Mouse (Mus musculus): ENCODE data around the gene Nfib. TPM values are rescaled to one million over a fixed set of nuclear protein-coding genes. Genes with fewer than 3 reads are reported as not detected.

Gene Nfib
- polyA plus RNA-seq, 1 experiment = 44.5 TPM

DNA sequence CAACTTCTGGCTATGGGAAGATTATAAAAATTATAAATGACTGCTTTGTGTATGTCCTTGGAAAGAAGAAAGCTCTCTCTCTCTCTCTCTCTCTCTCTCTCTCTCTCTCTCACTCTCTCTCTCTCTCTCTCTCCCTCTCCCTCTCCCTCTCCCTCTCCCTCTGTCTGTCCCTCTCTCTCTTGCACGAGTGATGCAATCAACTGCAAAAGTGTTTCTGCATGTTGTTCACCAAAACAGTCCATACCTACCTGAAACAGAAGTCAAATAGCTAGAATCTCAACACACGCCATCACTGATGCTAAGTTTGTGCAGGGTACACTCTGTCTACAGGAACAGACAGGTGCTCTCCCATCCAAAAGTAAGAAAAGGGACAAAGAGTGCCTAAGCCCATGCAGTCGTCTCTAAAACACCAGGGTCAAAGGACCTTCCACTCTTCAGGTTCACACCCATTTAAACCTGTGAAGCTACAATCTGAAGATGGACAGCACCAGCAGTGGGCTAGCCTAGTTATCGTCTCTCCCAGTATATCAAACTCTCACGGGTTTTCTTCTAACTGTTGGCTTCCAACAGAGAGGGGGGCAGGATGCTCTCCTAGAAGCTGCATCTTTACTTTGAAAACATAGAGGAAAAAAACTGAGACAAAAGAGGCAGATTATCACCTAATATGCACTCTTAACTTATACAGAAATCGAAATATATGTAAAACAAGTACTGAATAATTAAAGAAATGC is 380.0 kb downstream of the Nfib start:
- Histone ChIP-seq H3K4me1 (ENCODE audit: control insufficient read depth, insufficient read depth, insufficient read length, low read length) (peaks cover 3% of the 10 kb centered on the region; the same call in 1 of the 2 replicates), H3K27ac (replicated peaks; ENCODE audit: low read depth, low read length) (no peak overlapping the region), H3K4me3 (ENCODE audit: insufficient read depth, low read depth, low read length) (no peak overlapping the region)

DNA sequence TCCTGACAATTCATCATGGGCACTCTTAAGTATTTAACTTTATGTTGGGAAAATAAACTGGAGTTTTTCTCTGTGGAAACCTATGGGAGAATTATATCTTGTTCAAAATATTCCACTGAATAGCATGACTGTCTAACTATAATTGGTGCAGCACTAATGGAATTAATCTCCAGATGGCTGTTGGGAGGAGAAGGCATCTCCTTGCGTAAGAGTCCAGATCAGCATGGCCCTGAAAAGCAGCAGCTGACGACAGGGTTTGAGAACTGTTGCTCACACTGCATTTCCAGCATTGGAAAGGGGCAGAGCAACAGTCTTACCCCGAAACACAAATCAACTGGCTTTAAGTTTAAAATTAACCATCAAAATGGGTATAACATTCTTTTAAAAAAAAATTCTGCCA is 380.6 kb downstream of the Nfib start:
- H3K4me3 ChIP-seq (ENCODE audit: insufficient read depth, low read depth, low read length) = no peak overlapping the region
- no peak overlapping the region for H3K27ac ChIP-seq (replicated peaks; ENCODE audit: low read depth, low read length)
- no peaks in the 10 kb centered on the region for H3K4me1 ChIP-seq (ENCODE audit: control insufficient read depth, insufficient read depth, insufficient read length, low read length)

DNA sequence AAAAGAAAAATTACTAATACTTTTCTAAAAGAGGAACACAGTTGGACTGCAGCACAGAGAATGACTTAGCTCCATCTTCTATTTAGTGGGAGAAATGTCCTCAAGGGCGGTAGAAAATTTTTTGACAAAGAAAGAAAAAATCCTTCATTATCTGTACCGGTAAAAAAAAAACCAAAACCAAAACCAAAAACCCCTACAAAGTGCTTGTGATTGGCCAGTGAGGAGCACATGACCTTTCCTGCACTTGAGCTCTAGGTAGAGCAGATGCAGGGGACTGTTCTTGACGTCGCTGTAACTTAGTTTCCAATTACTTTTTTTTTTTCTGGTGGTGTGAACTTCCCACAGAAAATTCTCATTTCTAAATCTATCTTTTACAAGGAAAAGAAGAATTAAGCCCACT is 384.5 kb downstream of the Nfib start:
- no peaks in the 10 kb centered on the region; the same call in 1 of the 2 replicates for H3K4me1 ChIP-seq (ENCODE audit: control insufficient read depth, insufficient read depth, insufficient read length, low read length)
- H3K27ac ChIP-seq (replicated peaks; ENCODE audit: low read depth, low read length) = no peak overlapping the region
- H3K4me3 ChIP-seq (ENCODE audit: insufficient read depth, low read depth, low read length) = no peak overlapping the region

DNA sequence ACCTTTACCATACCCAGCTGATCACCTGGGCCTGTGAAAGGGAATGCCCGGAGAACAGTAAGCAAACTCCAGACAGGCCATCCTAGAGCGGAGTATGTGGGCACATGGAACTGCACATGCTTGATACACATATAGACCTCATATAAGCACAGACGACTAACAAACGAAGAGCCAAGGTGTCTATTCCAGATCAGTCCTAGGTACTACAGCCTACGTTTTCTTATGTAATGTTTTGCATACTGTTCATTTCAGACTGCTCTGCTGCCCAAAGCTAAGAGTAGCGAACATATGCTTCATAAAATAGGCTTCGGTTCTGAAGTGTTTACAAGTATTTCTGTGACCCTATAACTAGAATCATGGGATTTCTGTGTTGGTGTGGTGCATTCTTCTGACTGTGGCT is 386.2 kb downstream of the Nfib start:
- H3K4me3 ChIP-seq (ENCODE audit: insufficient read depth, low read depth, low read length) = no peak overlapping the region
- no peak overlapping the region for H3K27ac ChIP-seq (replicated peaks; ENCODE audit: low read depth, low read length)
- H3K4me1 ChIP-seq (ENCODE audit: control insufficient read depth, insufficient read depth, insufficient read length, low read length) = no peaks in the 10 kb centered on the region; the same call in 1 of the 2 replicates

DNA sequence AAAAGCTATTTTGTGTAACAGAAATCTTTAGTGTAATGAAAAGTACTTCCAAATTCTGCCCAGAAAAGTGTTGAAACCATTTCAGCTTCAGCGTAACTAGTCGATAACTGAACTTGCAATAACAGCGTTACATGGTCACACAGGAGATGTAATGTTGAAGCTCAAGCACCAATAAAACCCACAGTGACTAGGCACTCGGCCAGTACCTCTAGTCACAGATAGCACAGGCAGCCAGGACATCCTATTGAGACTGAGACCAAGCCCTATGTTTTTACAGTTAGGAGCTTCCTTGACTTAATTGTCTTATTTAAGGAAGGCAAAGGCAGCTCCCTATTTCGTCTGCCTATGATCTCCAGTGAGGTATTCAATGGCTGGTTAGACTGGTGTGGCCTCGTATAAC is 389.4 kb downstream of the Nfib start:
- Histone ChIP-seq H3K4me1 (ENCODE audit: control insufficient read depth, insufficient read depth, insufficient read length, low read length) (peaks cover 3% of the 10 kb centered on the region; the same call in 1 of the 2 replicates), H3K27ac (replicated peaks; ENCODE audit: low read depth, low read length) (peak overlapping the region; percentile 79), H3K4me3 (ENCODE audit: insufficient read depth, low read depth, low read length) (no peak overlapping the region)

GRCm38 (mm10) chr4:82315710-82316109 is 389.8 kb downstream of the Nfib start:
- Histone ChIP-seq H3K4me1 (ENCODE audit: control insufficient read depth, insufficient read depth, insufficient read length, low read length) (peaks cover 3% of the 10 kb centered on the region; the same call in 1 of the 2 replicates), H3K27ac (replicated peaks; ENCODE audit: low read depth, low read length) (no peak overlapping the region), H3K4me3 (ENCODE audit: insufficient read depth, low read depth, low read length) (no peak overlapping the region)

DNA sequence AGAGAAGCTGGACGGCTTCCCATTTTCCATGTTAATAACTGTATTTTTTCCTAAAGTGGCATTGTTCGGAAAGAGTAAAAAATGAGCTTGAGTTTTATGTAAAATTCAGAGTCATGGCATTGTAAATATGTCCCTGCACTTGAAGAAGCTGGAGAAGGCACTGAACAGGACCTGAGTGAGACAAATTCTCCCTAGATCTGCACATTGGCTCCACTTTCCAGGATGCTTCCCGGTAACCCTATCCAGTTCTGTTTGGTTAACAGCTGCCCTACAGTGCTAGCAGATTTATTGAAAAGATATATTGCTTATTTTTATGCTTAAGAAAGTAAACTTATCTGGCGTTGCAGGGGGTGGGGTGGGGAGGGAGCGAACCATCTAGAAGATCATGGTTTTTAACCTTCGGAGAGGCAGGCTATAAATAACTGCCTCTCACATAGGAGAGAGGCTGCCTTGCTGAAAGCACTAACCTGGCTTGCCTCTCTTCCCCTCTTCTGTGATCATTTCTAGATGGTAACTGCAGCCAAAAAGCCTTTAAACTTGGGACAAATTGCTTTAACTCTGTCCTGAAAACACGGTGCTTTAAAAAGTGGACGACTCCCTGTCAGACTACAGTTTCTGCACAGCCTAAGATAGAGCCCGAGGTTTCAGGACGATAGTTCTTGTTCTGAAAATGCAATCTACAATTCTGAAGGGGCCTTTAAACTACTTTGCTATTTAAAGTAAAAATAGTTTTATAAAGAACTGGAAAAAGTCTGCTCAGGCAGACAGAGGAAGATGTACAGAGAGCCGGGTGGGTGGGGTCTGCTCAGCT is 394.4 kb downstream of the Nfib start:
- Histone ChIP-seq H3K4me1 (ENCODE audit: control insufficient read depth, insufficient read depth, insufficient read length, low read length) (peaks cover 7% of the 10 kb centered on the region; the same call in 1 of the 2 replicates), H3K27ac (replicated peaks; ENCODE audit: low read depth, low read length) (no peak overlapping the region), H3K4me3 (ENCODE audit: insufficient read depth, low read depth, low read length) (no peak overlapping the region)

DNA sequence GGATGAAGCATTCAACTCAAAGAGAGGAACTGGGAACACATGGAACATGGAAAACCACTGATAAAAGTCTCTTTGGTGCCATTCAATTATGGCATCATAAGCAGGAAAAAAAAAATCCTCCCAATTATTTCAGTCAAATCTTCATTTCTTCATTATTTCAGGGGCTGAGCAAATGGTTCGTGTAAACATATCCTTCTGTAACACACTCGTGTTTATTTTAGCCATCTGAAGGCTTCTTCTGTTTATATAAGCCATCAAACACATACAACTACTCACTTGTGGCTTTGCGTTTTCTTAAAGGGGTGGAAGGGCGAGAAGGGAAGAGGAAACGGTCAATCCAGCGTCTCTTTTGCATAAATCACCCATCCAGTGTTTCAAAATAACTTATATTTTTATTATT is 399.5 kb downstream of the Nfib start:
- Histone ChIP-seq H3K4me3 (ENCODE audit: insufficient read depth, low read depth, low read length) (no peak overlapping the region), H3K4me1 (ENCODE audit: control insufficient read depth, insufficient read depth, insufficient read length, low read length) (peaks cover 18% of the 10 kb centered on the region), H3K27ac (replicated peaks; ENCODE audit: low read depth, low read length) (no peak overlapping the region)

DNA sequence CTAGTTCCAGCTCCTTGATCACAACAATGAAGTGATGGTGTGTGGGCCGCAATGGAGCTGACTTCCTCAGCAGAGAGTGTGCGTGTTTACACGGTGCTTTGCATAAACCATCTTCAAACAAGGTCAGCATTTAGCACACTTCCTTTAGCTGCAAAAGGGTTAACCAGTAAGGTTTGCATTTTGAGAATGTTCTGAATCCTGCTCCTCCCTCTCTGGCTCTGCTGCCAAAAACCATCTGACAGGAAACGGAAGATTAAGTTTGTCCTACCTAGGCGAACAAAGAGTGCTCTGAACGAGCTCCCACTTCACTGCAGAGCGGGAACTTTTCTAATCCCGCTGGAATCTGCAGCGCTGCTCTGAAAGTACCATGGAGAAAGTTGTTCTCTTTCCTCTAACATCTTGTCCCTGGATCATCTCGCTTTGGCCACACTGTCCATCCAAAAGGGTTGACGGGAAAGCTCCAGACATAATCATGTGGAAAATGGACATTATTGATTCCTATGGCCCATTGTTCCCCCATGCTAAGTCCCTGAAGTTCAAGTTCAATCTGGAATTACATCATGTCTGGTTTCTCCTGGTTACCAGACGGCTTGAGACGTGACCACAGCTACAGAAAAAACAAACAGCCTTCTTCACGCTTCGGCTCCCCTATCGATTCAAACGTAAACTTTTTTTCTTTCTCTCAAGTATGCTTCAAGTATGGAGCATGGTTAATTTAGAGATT is 401.2 kb downstream of the Nfib start:
- peak overlapping the region; percentile 29 for H3K4me3 ChIP-seq (ENCODE audit: insufficient read depth, low read depth, low read length)
- H3K27ac ChIP-seq (replicated peaks; ENCODE audit: low read depth, low read length) = peak overlapping the region; percentile 97
- peaks cover 20% of the 10 kb centered on the region for H3K4me1 ChIP-seq (ENCODE audit: control insufficient read depth, insufficient read depth, insufficient read length, low read length)

- Histone ChIP-seq H3K4me3 (ENCODE audit: insufficient read depth, low read depth, low read length) (no peak overlapping the region), H3K4me1 (ENCODE audit: control insufficient read depth, insufficient read depth, insufficient read length, low read length) (peaks cover 20% of the 10 kb centered on the region), H3K27ac (replicated peaks; ENCODE audit: low read depth, low read length) (no peak overlapping the region)
These were observed 402.1 kb downstream of the Nfib start for GRCm38 (mm10) chr4:82303362-82303900.

GRCm38 (mm10) chr4:82302901-82303300 is 402.6 kb downstream of the Nfib start:
- Histone ChIP-seq H3K4me1 (ENCODE audit: control insufficient read depth, insufficient read depth, insufficient read length, low read length) (peaks cover 20% of the 10 kb centered on the region), H3K4me3 (ENCODE audit: insufficient read depth, low read depth, low read length) (no peak overlapping the region), H3K27ac (replicated peaks; ENCODE audit: low read depth, low read length) (no peak overlapping the region)

DNA sequence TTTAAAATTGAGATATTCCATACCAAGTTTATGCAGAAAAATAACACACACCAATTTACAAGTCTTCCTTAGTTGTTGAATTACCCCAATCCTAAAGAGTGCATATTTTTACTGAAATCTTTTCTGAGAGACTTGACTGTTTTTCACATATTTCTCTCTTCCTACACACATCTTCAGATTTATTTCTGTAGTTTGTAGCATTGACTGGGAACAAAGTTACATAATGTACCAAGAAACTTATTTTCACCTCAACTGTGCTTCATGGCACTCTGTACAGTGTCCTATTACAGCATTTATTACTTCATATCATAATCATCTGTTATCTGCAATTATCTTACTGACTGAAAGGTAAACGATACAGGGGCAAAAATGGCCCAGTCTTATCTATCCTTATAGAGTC is 406.9 kb downstream of the Nfib start:
- H3K27ac ChIP-seq (replicated peaks; ENCODE audit: low read depth, low read length) = no peak overlapping the region
- H3K4me3 ChIP-seq (ENCODE audit: insufficient read depth, low read depth, low read length) = no peak overlapping the region
- H3K4me1 ChIP-seq (ENCODE audit: control insufficient read depth, insufficient read depth, insufficient read length, low read length) = peaks cover 2% of the 10 kb centered on the region

GRCm38 (mm10) chr4:82297562-82297961 is 408.0 kb downstream of the Nfib start:
- no peak overlapping the region for H3K4me3 ChIP-seq (ENCODE audit: insufficient read depth, low read depth, low read length)
- peaks cover 2% of the 10 kb centered on the region for H3K4me1 ChIP-seq (ENCODE audit: control insufficient read depth, insufficient read depth, insufficient read length, low read length)
- H3K27ac ChIP-seq (replicated peaks; ENCODE audit: low read depth, low read length) = no peak overlapping the region

DNA sequence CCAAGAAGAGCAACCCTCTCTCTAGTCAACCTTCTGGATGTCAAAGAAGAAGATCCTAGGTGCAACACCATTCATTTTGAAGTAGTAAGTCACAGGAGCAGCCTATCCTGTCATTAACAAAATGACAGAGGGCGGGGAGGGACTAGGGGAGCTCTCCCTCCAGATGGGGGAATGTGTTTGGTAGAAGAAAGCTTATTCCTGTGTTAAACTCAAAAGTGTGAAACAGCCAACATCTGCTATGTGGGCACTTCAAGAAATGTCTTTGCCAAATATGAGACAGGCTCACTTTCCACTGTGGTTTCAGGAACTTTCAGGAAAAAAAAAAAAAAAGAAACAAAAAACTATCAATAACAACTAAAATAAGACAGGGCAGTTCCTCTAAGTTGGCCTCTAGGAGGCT is 411.5 kb downstream of the Nfib start:
- H3K27ac ChIP-seq (replicated peaks; ENCODE audit: low read depth, low read length) = no peak overlapping the region
- H3K4me3 ChIP-seq (ENCODE audit: insufficient read depth, low read depth, low read length) = no peak overlapping the region
- H3K4me1 ChIP-seq (ENCODE audit: control insufficient read depth, insufficient read depth, insufficient read length, low read length) = no peaks in the 10 kb centered on the region
